31 mouse cellular contexts compared by ENCODE assay signal in genomic region chr15:103129289-103129688, GRCm38 (mm10). TPM values are rescaled to one million over a fixed set of nuclear protein-coding genes. Genes with fewer than 3 reads are reported as not detected.
DNase-seq lines count a peak whose midpoint lies in the region; ATAC-seq and TF ChIP-seq lines count a peak whose summit lies in the region.
"Had no signal": no experiment of that assay in that cellular context is flagged by ENCODE, and none has a peak within 500 bp of the region (broad histone marks: within the 10 kb centered on the region; RNA-seq: fewer than 3 reads in every experiment).

No protein-coding gene starts in this region.

- no peak for ATAC-seq in hindbrain, embryonic 13.5 days (ENCODE audit: low FRiP score)
- no peak for ATAC-seq in neural tube, embryonic 13.5 days (ENCODE audit: low read depth)
- no peak for ATAC-seq in limb, embryonic 12.5 days (ENCODE audit: insufficient number of reproducible peaks, insufficient read depth, low FRiP score, low TSS enrichment, low read depth)
- no peak for ATAC-seq in stomach, postnatal 0 days (ENCODE audit: low FRiP score, low TSS enrichment)
- ATAC-seq: activated CD4-positive, CD25-positive, alpha-beta regulatory T cell, adult 4 months; forebrain, embryonic 13.5 days; hindbrain, postnatal 0 days; intestine, embryonic 15.5 days; lung, postnatal 0 days; midbrain, embryonic 13.5 days had no signal

- H3K4me1 ChIP-seq in hindbrain, embryonic 13.5 days (replicated peaks) = peaks cover 35% of the 10 kb centered on the region
- peaks cover 9% of the 10 kb centered on the region for H3K4me1 ChIP-seq in hindbrain, embryonic 10.5 days (replicated peaks)
- peaks cover 54% of the 10 kb centered on the region for H3K4me1 ChIP-seq in neural tube, embryonic 13.5 days (replicated peaks)
- H3K4me1 ChIP-seq in limb, embryonic 12.5 days (replicated peaks) = peaks cover 32% of the 10 kb centered on the region
- no peaks in the 10 kb centered on the region; the same call in 1 of the 2 replicates for H3K4me1 ChIP-seq in stomach, postnatal 0 days (replicated peaks; ENCODE audit: control insufficient read depth, insufficient read depth)
- H3K4me1 ChIP-seq: liver, embryonic 13.5 days had no signal

- TF ChIP-seq CTCF in stomach, postnatal 0 days (IDR thresholded peaks at IDR 0.05; ENCODE audit: low read depth) = no peak

- no peak overlapping the region for H3K4me3 ChIP-seq in hindbrain, embryonic 13.5 days
- no peak overlapping the region for H3K4me3 ChIP-seq in hindbrain, embryonic 10.5 days
- no peak overlapping the region for H3K4me3 ChIP-seq in neural tube, embryonic 13.5 days
- H3K4me3 ChIP-seq in limb, embryonic 12.5 days (replicated peaks) = no peak overlapping the region
- no peak overlapping the region for H3K4me3 ChIP-seq in stomach, postnatal 0 days (ENCODE audit: low read depth, low read length)
- H3K4me3 ChIP-seq: forebrain, embryonic 13.5 days; heart, adult 2 months; heart, embryonic 13.5 days; intestine, embryonic 15.5 days; limb, embryonic 15.5 days; liver, embryonic 13.5 days; midbrain, embryonic 13.5 days; stomach, embryonic 15.5 days had no signal

- no peaks in the 10 kb centered on the region for H3K9me3 ChIP-seq in hindbrain, embryonic 13.5 days
- H3K9me3 ChIP-seq in hindbrain, embryonic 10.5 days = peaks cover 6% of the 10 kb centered on the region; the same call in 1 of the 2 replicates
- no peaks in the 10 kb centered on the region; the same call in 1 of the 2 replicates for H3K9me3 ChIP-seq in neural tube, embryonic 13.5 days
- H3K9me3 ChIP-seq in limb, embryonic 12.5 days = no peaks in the 10 kb centered on the region
- H3K9me3 ChIP-seq in stomach, postnatal 0 days (ENCODE audit: control insufficient read depth, low read length) = no peaks in the 10 kb centered on the region
- H3K9me3 ChIP-seq: intestine, embryonic 15.5 days; limb, embryonic 15.5 days; liver, embryonic 13.5 days; stomach, embryonic 15.5 days had no signal

- no peak for DNase-seq in hindbrain, embryonic 10.5 days (ENCODE audit: low spot score)
- no peak for DNase-seq in neural tube, embryonic 10.5 days (ENCODE audit: extremely low spot score, low spot score)
- DNase-seq in stomach, postnatal 0 days (ENCODE audit: low spot score) = no peak
- no peak for DNase-seq in lung, postnatal 14 days
- DNase-seq: adrenal gland, adult 2 months; B cell, adult 2 months; cerebellum, adult 11 months; cerebellum, adult 9-11 months; embryo, embryonic 11 days; heart, adult 2 months; kidney, adult 2 months; layer of hippocampus, postnatal 36 days; liver, embryonic 13.5 days; lung, adult 18-20 months; right cerebral cortex, postnatal 14 days; thymus, adult 2 months; thymus, postnatal 4 days had no signal

- WGBS in hindbrain, embryonic 13.5 days = 43% methylated on average over 6 of the region's 6 CpGs
- WGBS in hindbrain, embryonic 10.5 days = 65% methylated on average over 6 of the region's 6 CpGs
- WGBS in neural tube, embryonic 13.5 days = 32% methylated on average over 6 of the region's 6 CpGs
- 30% methylated on average over 6 of the region's 6 CpGs for WGBS in limb, embryonic 12.5 days
- WGBS in stomach, postnatal 0 days = 41% methylated on average over 6 of the region's 6 CpGs

- peaks cover 22% of the 10 kb centered on the region for H3K27me3 ChIP-seq in hindbrain, embryonic 13.5 days
- peaks cover 87% of the 10 kb centered on the region for H3K27me3 ChIP-seq in hindbrain, embryonic 10.5 days (ENCODE audit: insufficient read depth, poor library complexity, severe bottlenecking)
- H3K27me3 ChIP-seq in neural tube, embryonic 13.5 days = no peaks in the 10 kb centered on the region
- H3K27me3 ChIP-seq in limb, embryonic 12.5 days = peaks cover 65% of the 10 kb centered on the region
- no peaks in the 10 kb centered on the region for H3K27me3 ChIP-seq in stomach, postnatal 0 days (ENCODE audit: control insufficient read depth, insufficient read depth, low read length)
- H3K27me3 ChIP-seq: stomach, embryonic 15.5 days had no signal

- no peak for TF ChIP-seq EP300 in stomach, postnatal 0 days (optimal IDR thresholded peaks at IDR 0.05)

- no peak overlapping the region for H3K4me2 ChIP-seq in hindbrain, embryonic 13.5 days
- no peak overlapping the region for H3K4me2 ChIP-seq in neural tube, embryonic 13.5 days
- no peak overlapping the region for H3K4me2 ChIP-seq in limb, embryonic 12.5 days
- no peak overlapping the region for H3K4me2 ChIP-seq in stomach, postnatal 0 days (replicated peaks; ENCODE audit: low read depth)
- H3K4me2 ChIP-seq: forebrain, embryonic 13.5 days; heart, embryonic 13.5 days; intestine, embryonic 15.5 days; limb, embryonic 15.5 days; liver, embryonic 13.5 days; midbrain, embryonic 13.5 days; stomach, embryonic 15.5 days had no signal

- no peaks in the 10 kb centered on the region for H3K36me3 ChIP-seq in hindbrain, embryonic 13.5 days
- H3K36me3 ChIP-seq in hindbrain, embryonic 10.5 days = no peaks in the 10 kb centered on the region
- peaks cover 16% of the 10 kb centered on the region; the same call in 1 of the 2 replicates for H3K36me3 ChIP-seq in neural tube, embryonic 13.5 days
- H3K36me3 ChIP-seq in limb, embryonic 12.5 days = no peaks in the 10 kb centered on the region
- H3K36me3 ChIP-seq in stomach, postnatal 0 days (ENCODE audit: control insufficient read depth, insufficient read depth, low read length) = no peaks in the 10 kb centered on the region
- H3K36me3 ChIP-seq: heart, embryonic 13.5 days; intestine, embryonic 15.5 days; limb, embryonic 15.5 days; liver, embryonic 13.5 days; midbrain, embryonic 13.5 days; stomach, embryonic 15.5 days had no signal

- H3K27ac ChIP-seq in hindbrain, embryonic 13.5 days = peak overlapping the region; percentile 19; the same call in 1 of the 2 replicates
- no peak overlapping the region for H3K27ac ChIP-seq in hindbrain, embryonic 10.5 days
- peak overlapping the region; percentile 54 for H3K27ac ChIP-seq in neural tube, embryonic 13.5 days (replicated peaks)
- H3K27ac ChIP-seq in limb, embryonic 12.5 days = 0 out of 2 replicates have a peak overlapping the region, but pooled peaks have one; percentile 18
- no peak overlapping the region for H3K27ac ChIP-seq in stomach, postnatal 0 days (replicated peaks)
- H3K27ac ChIP-seq: forebrain, embryonic 13.5 days; heart, adult 2 months; heart, embryonic 13.5 days; hindbrain, postnatal 0 days; intestine, embryonic 15.5 days; kidney, postnatal 0 days; limb, embryonic 15.5 days; liver, embryonic 13.5 days; macrophage; midbrain, embryonic 13.5 days had no signal

- no peak overlapping the region for H3K9ac ChIP-seq in hindbrain, embryonic 13.5 days
- no peak overlapping the region for H3K9ac ChIP-seq in neural tube, embryonic 13.5 days
- no peak overlapping the region for H3K9ac ChIP-seq in limb, embryonic 12.5 days (replicated peaks)
- 0 out of 2 replicates have a peak overlapping the region, but pooled peaks have one; percentile 23 for H3K9ac ChIP-seq in stomach, postnatal 0 days (ENCODE audit: low read length)
- H3K9ac ChIP-seq: forebrain, embryonic 13.5 days; heart, embryonic 13.5 days; intestine, embryonic 15.5 days; limb, embryonic 15.5 days; liver, embryonic 13.5 days; midbrain, embryonic 13.5 days; stomach, embryonic 15.5 days had no signal

RNA-seq across cellular contexts. Expression of gene Smug1, which starts 37.6 kb away (rescaled TPM):
- polyA plus RNA-seq in hindbrain, embryonic 13.5 days (2015; fragmentation: Nextera tagmentation; extraction: Ambion mirVana) = 40.7 and 41.2 TPM in 2 replicates
- polyA plus RNA-seq in hindbrain, embryonic 10.5 days (2016; fragmentation: Nextera tagmentation; extraction: Ambion mirVana) = 24.3 TPM in 2 replicates
- 36.1 and 41.0 TPM in 2 replicates for polyA plus RNA-seq in neural tube, embryonic 13.5 days (2015; fragmentation: Nextera tagmentation; extraction: Ambion mirVana)
- polyA plus RNA-seq in limb, embryonic 12.5 days (2016; fragmentation: Nextera tagmentation; extraction: Ambion mirVana) = 14.6 and 15.2 TPM in 2 replicates
- 10.6 and 11.2 TPM in 2 replicates for polyA plus RNA-seq in stomach, postnatal 0 days (2015; fragmentation: Nextera tagmentation; extraction: Ambion mirVana)

Comparison
In these comparisons a context has a peak if more than half of its experiments do, and no peak if none do; other contexts are left out.
1. H3K27ac ChIP-seq: peak in hindbrain, embryonic 13.5 days (single experiment), neural tube, embryonic 13.5 days (single experiment) and limb, embryonic 12.5 days (single experiment); none in hindbrain, embryonic 10.5 days (single experiment) and stomach, postnatal 0 days (single experiment).